Mouse (Mus musculus) stomach, embryonic 14.5 days (tissue): ENCODE results near the gene Cplx2. TPM values are rescaled to one million over a fixed set of nuclear protein-coding genes. Genes with fewer than 3 reads are reported as not detected.

Source experiments
- ATAC-seq: fragments of 200-750 bp; cut with Nextera tagmentation; 2 replicates; pipeline ENCODE4 v1.8.0; 2017; ENCODE audit warnings: low read depth, moderate TSS enrichment; ENCODE audit not compliant: insufficient number of reproducible peaks, insufficient read depth, low FRiP score
- H3K27ac ChIP-seq: fragments of 300-500 bp; sonication (generic); 2 replicates; pipeline ENCODE4 v1.5.1; 2014; ENCODE audit warnings: mild to moderate bottlenecking, low read length, moderate library complexity, mixed read lengths
- H3K27me3 ChIP-seq: fragments of 300-500 bp; sonication (generic); 2 replicates; pipeline ENCODE4 v1.6.1; 2014; ENCODE audit warnings: low read length, control low read depth, mixed read lengths; ENCODE audit not compliant: control insufficient read depth, insufficient read depth
- H3K36me3 ChIP-seq: fragments of 300-500 bp; sonication (generic); 2 replicates; pipeline ENCODE4 v1.6.1; 2014; ENCODE audit warnings: mild to moderate bottlenecking, control low read depth, low read length, moderate library complexity, mixed read lengths; ENCODE audit not compliant: control insufficient read depth, insufficient read depth
- H3K4me1 ChIP-seq: fragments of 300-500 bp; sonication (generic); 2 replicates; pipeline ENCODE4 v1.6.1; 2014; ENCODE audit warnings: low read length, control low read depth, mixed read lengths; ENCODE audit not compliant: control insufficient read depth, insufficient read depth
- H3K4me2 ChIP-seq: fragments of 300-500 bp; sonication (generic); replicated peaks from 2 replicates; pipeline ENCODE4 v1.6.1; 2014; ENCODE audit warnings: low read depth, low read length, control low read depth
- H3K4me3 ChIP-seq: fragments of 300-500 bp; sonication (generic); 2 replicates; pipeline ENCODE4 v1.5.1; 2014; ENCODE audit warnings: low read depth, low read length, control low read depth
- H3K9ac ChIP-seq: fragments of 300-500 bp; sonication (generic); replicated peaks from 2 replicates; pipeline ENCODE4 v1.6.1; 2014; ENCODE audit warnings: low read depth, mild to moderate bottlenecking, control low read depth, low read length, moderate library complexity, mixed read lengths
- H3K9me3 ChIP-seq: fragments of 300-500 bp; sonication (generic); 2 replicates; pipeline ENCODE4 v1.6.1; 2016; ENCODE audit warnings: low read depth, low read length, control low read depth; ENCODE audit not compliant: control insufficient read depth
- WGBS: fragments of 180-500 bp; shearing (Covaris S2); extraction: QIAGEN DNeasy Blood & Tissue Kit; methylation state at CpG from one replicate; pipeline ENCODE4 v1.1.7; 2014; 5-methylcytosine and 5-hydroxymethylcytosine counted together
- polyA plus RNA-seq: library from polyadenylated mRNA; unstranded; fragments of >200 nt; fragmentation: Nextera tagmentation; extraction: Ambion mirVana; gene quantifications from 2 replicates; pipeline ENCODE4 v1.2.1, GENCODE M21; 2014

Cplx2 gene
- polyA plus RNA-seq, 1 experiment from 2014 or later, result 7.7 TPM

DNA sequence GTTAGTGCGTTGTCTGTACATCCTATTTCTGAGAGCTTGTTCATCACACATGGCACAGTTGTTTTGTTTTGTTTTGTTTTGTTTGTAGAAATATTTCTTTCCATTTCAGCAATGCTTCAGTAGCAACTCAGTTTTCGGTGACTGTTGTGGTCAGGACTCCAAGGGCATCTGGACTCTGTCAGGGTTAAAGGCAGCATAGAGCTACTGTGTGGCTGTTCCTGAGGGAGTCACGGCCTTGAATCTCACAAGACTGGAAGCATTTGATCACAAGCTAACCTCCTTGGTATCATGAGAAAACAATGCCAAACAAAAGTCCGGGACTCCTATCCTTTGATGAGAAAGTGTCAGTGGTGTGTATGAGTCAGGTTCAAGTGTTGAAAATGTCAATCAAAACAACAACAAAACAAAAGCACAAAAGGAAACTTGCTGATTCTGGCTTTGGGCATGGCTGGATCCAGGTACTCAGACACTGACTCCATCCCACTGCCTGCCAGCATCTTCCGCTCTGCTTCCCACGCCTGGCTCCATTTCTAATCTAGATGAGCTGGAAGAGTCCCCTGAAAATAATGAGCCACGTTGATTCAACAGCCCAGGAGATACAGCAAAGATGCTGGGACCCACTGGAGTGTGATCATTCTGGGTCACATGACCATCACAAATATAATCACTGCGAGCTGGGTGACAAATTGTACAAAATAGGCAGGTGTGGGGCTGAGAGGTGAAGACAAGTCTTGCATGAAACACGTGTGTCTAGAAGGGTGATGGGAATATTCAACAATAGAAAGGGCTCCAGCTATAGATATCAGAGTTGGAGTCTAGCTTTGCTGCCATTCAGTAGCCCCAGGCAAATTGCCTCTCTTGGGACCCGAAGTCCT lies 55.9 kb downstream of the Cplx2 start:
- H3K27ac ChIP-seq, result 0 out of 2 replicates have a peak overlapping the region, but pooled peaks have one; percentile 13
- H3K9ac ChIP-seq, result no peak overlapping the region
- no peak overlapping the region for H3K4me2 ChIP-seq
- 71% methylated on average over 10 of the region's 10 CpGs for WGBS
- ATAC-seq, result no peak
- H3K36me3 ChIP-seq, result no peaks in the 10 kb centered on the region
- H3K4me1 ChIP-seq, result peaks cover 11% of the 10 kb centered on the region
- H3K4me3 ChIP-seq, result no peak overlapping the region
- no peaks in the 10 kb centered on the region for H3K27me3 ChIP-seq
- no peaks in the 10 kb centered on the region for H3K9me3 ChIP-seq

DNA sequence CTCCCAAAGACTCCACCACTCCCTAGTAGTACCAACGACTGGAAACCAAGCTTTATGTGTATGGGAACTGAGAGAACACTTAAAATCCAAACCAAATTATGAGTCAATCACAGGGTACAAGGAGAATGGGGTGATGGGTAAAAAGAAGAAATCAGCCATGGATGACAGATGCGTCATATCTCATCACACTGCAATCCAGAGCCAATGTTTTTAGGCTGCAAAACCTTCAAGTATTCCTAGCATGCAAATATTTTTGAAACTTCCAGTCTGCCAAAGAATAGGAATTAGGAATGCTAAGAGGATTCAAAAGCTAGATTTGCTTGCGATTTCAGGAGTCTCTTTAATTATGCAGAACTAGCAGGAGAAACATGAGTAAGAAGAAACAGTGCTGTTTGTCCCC lies 57.6 kb downstream of the Cplx2 start:
- no peaks in the 10 kb centered on the region for H3K9me3 ChIP-seq
- H3K9ac ChIP-seq, result no peak overlapping the region
- H3K4me2 ChIP-seq, result no peak overlapping the region
- no peak for ATAC-seq
- WGBS, result 72% methylated on average over 3 of the region's 3 CpGs
- H3K4me3 ChIP-seq, result no peak overlapping the region
- peaks cover 11% of the 10 kb centered on the region for H3K4me1 ChIP-seq
- no peak overlapping the region for H3K27ac ChIP-seq
- H3K36me3 ChIP-seq, result no peaks in the 10 kb centered on the region
- no peaks in the 10 kb centered on the region for H3K27me3 ChIP-seq

DNA sequence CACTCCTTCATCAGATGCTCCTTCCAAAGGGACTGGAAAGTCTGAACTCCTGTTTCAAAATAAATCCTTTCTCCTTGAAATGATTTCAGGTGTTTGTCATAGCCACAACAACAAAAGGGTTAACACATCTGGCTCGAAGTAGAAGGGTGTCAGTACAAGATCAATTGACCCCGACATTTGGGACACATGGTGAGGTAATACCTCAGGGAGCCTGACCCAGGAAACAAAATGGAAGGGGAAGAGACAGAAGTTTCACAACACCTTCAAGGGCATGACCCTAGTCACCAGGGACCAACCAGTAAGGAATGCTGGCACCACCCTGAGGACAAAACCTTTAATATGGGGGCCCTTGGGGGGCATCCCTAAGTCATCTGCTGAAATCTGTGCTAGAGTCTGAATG lies 58.9 kb downstream of the Cplx2 start:
- no peak overlapping the region for H3K4me3 ChIP-seq
- 31% methylated on average over 2 of the region's 2 CpGs for WGBS

GRCm38 (mm10) chr13:54431161-54431560 lies 60.0 kb downstream of the Cplx2 start:
- H3K9me3 ChIP-seq, result no peaks in the 10 kb centered on the region
- no peak overlapping the region for H3K27ac ChIP-seq
- H3K4me2 ChIP-seq, result no peak overlapping the region
- H3K36me3 ChIP-seq, result no peaks in the 10 kb centered on the region
- H3K4me1 ChIP-seq, result peaks cover 4% of the 10 kb centered on the region; the same call in 1 of the 2 replicates
- H3K9ac ChIP-seq, result no peak overlapping the region
- no peaks in the 10 kb centered on the region for H3K27me3 ChIP-seq
- WGBS, result 84% methylated on average over 9 of the region's 9 CpGs
- no peak overlapping the region for H3K4me3 ChIP-seq
- ATAC-seq, result no peak

More for the DNA sequence above, 58.9 kb downstream of the Cplx2 start:
- Histone ChIP-seq H3K4me2 (no peak overlapping the region), H3K27ac (no peak overlapping the region), H3K36me3 (no peaks in the 10 kb centered on the region), H3K9ac (no peak overlapping the region), H3K4me1 (peaks cover 10% of the 10 kb centered on the region), H3K9me3 (no peaks in the 10 kb centered on the region), H3K27me3 (no peaks in the 10 kb centered on the region)
- no peak for ATAC-seq

Other genes with a start within 250 kb of the Cplx2 start
- gene Hrh2, start 179.2 kb upstream of the Cplx2 start, polyA plus RNA-seq, result 0.29 and 0.42 TPM in 2 replicates
- gene Thoc3, start 97.5 kb downstream of the Cplx2 start, polyA plus RNA-seq, result 132 and 150 TPM in 2 replicates
- gene Simc1, start 132.4 kb downstream of the Cplx2 start, polyA plus RNA-seq, result 15.6 and 16.6 TPM in 2 replicates
- 129 and 138 TPM in 2 replicates for gene 4833439L19Rik, start 194.1 kb downstream of the Cplx2 start, polyA plus RNA-seq
- 25.8 and 28.9 TPM in 2 replicates for gene Arl10, start 203.7 kb downstream of the Cplx2 start, polyA plus RNA-seq
- 76.2 and 87.5 TPM in 2 replicates for gene Nop16, start 218.7 kb downstream of the Cplx2 start, polyA plus RNA-seq
- gene Higd2a, start 218.9 kb downstream of the Cplx2 start, polyA plus RNA-seq, result 205 and 233 TPM in 2 replicates
- 40.3 and 45.6 TPM in 2 replicates for gene Cltb, start 240.0 kb downstream of the Cplx2 start, polyA plus RNA-seq